Mouse (Mus musculus): ENCODE measurements around the gene Gng13. TPM values are rescaled to one million over a fixed set of nuclear protein-coding genes. Genes with fewer than 3 reads are reported as not detected.
A peak's percentile ranks its signal among the peaks of the same experiment; 100 is the strongest.

Gene Gng13
- polyA plus RNA-seq, 1 experiment from 2014 or later, result 0.40 TPM

- Histone ChIP-seq H3K4me3 (ENCODE audit: low read length) (no peak overlapping the region), H3K27me3 (ENCODE audit: insufficient read depth, low read length) (no peaks in the 10 kb centered on the region), H3K4me2 (replicated peaks; ENCODE audit: low read depth, low read length) (no peak overlapping the region), H3K9ac (replicated peaks; ENCODE audit: low read length) (no peak overlapping the region), H3K4me1 (ENCODE audit: insufficient read depth, low read length) (no peaks in the 10 kb centered on the region), H3K9me3 (ENCODE audit: low read length) (no peaks in the 10 kb centered on the region), H3K27ac (ENCODE audit: low read length) (no peak overlapping the region), H3K36me3 (ENCODE audit: insufficient read depth, low read length) (no peaks in the 10 kb centered on the region)
- no peak for ATAC-seq (ENCODE audit: low FRiP score, low TSS enrichment)
- 62% methylated on average over 9 of the region's 9 CpGs for WGBS
These were observed 16.0 kb upstream of the Gng13 start for GRCm38 (mm10) chr17:25700863-25701496.

- Histone ChIP-seq H3K9me3 (ENCODE audit: low read length) (0 out of 2 replicates have a peak, but pooled peaks cover 5% of the 10 kb centered on the region), H3K4me2 (replicated peaks; ENCODE audit: low read depth, low read length) (no peak overlapping the region), H3K27ac (ENCODE audit: low read length) (no peak overlapping the region), H3K4me3 (ENCODE audit: low read length) (no peak overlapping the region), H3K4me1 (ENCODE audit: insufficient read depth, low read length) (no peaks in the 10 kb centered on the region), H3K36me3 (ENCODE audit: insufficient read depth, low read length) (no peaks in the 10 kb centered on the region), H3K9ac (replicated peaks; ENCODE audit: low read length) (no peak overlapping the region), H3K27me3 (ENCODE audit: insufficient read depth, low read length) (no peaks in the 10 kb centered on the region)
- WGBS, result 90% methylated on average over 2 of the region's 2 CpGs
- no peak for ATAC-seq (ENCODE audit: low FRiP score, low TSS enrichment)
These were observed 7.0 kb upstream of the Gng13 start for GRCm38 (mm10) chr17:25709994-25710393.

GRCm38 (mm10) chr17:25711136-25711535 lies 5.8 kb upstream of the Gng13 start:
- Histone ChIP-seq H3K27me3 (ENCODE audit: insufficient read depth, low read length) (peaks cover 5% of the 10 kb centered on the region; the same call in 1 of the 2 replicates), H3K27ac (ENCODE audit: low read length) (no peak overlapping the region), H3K36me3 (ENCODE audit: insufficient read depth, low read length) (no peaks in the 10 kb centered on the region), H3K9me3 (ENCODE audit: low read length) (0 out of 2 replicates have a peak, but pooled peaks cover 5% of the 10 kb centered on the region), H3K9ac (replicated peaks; ENCODE audit: low read length) (no peak overlapping the region), H3K4me2 (replicated peaks; ENCODE audit: low read depth, low read length) (no peak overlapping the region), H3K4me1 (ENCODE audit: insufficient read depth, low read length) (peaks cover 2% of the 10 kb centered on the region; the same call in 1 of the 2 replicates), H3K4me3 (ENCODE audit: low read length) (no peak overlapping the region)
- WGBS, result 77% methylated on average over 4 of the region's 4 CpGs
- ATAC-seq (ENCODE audit: low FRiP score, low TSS enrichment), result no peak

- H3K4me2 ChIP-seq (replicated peaks; ENCODE audit: low read depth, low read length), result no peak overlapping the region
- peaks cover 15% of the 10 kb centered on the region for H3K4me1 ChIP-seq (ENCODE audit: insufficient read depth, low read length)
- ATAC-seq (ENCODE audit: low FRiP score, low TSS enrichment), result no peak
- peaks cover 18% of the 10 kb centered on the region for H3K27me3 ChIP-seq (ENCODE audit: insufficient read depth, low read length)
- 65% methylated on average over 3 of the region's 3 CpGs for WGBS
- H3K9me3 ChIP-seq (ENCODE audit: low read length), result no peaks in the 10 kb centered on the region
- no peak overlapping the region for H3K27ac ChIP-seq (ENCODE audit: low read length)
- peaks cover 13% of the 10 kb centered on the region for H3K36me3 ChIP-seq (ENCODE audit: insufficient read depth, low read length)
- H3K4me3 ChIP-seq (ENCODE audit: low read length), result no peak overlapping the region
- no peak overlapping the region for H3K9ac ChIP-seq (replicated peaks; ENCODE audit: low read length)
These were observed 1.3 kb upstream of the Gng13 start for GRCm38 (mm10) chr17:25715627-25716026.

GRCm38 (mm10) chr17:25716130-25716529 lies 841 bp upstream of the Gng13 start:
- 8% methylated on average over 6 of the region's 6 CpGs for WGBS
- no peak overlapping the region for H3K4me2 ChIP-seq (replicated peaks; ENCODE audit: low read depth, low read length)

GRCm38 (mm10) chr17:25717691-25718090 lies 720 bp downstream of the Gng13 start:
- H3K4me3 ChIP-seq (ENCODE audit: low read length), result peak overlapping the region; percentile 44
- peaks cover 27% of the 10 kb centered on the region for H3K36me3 ChIP-seq (ENCODE audit: insufficient read depth, low read length)
- peak overlapping the region; percentile 61 for H3K9ac ChIP-seq (replicated peaks; ENCODE audit: low read length)
- ATAC-seq (ENCODE audit: low FRiP score, low TSS enrichment), result peak; percentile 27; the same call in 1 of the 2 replicates
- 11% methylated on average over 6 of the region's 6 CpGs for WGBS
- H3K27me3 ChIP-seq (ENCODE audit: insufficient read depth, low read length), result peaks cover 18% of the 10 kb centered on the region
- no peaks in the 10 kb centered on the region for H3K9me3 ChIP-seq (ENCODE audit: low read length)
- H3K4me2 ChIP-seq (replicated peaks; ENCODE audit: low read depth, low read length), result peak overlapping the region; percentile 66
- peaks cover 15% of the 10 kb centered on the region for H3K4me1 ChIP-seq (ENCODE audit: insufficient read depth, low read length)
- H3K27ac ChIP-seq (ENCODE audit: low read length), result no peak overlapping the region

More at GRCm38 (mm10) chr17:25716130-25716529, 841 bp upstream of the Gng13 start:
- no peak for ATAC-seq (ENCODE audit: low FRiP score, low TSS enrichment)
- H3K4me1 ChIP-seq (ENCODE audit: insufficient read depth, low read length), result peaks cover 15% of the 10 kb centered on the region
- no peak overlapping the region for H3K27ac ChIP-seq (ENCODE audit: low read length)
- H3K27me3 ChIP-seq (ENCODE audit: insufficient read depth, low read length), result peaks cover 18% of the 10 kb centered on the region
- H3K36me3 ChIP-seq (ENCODE audit: insufficient read depth, low read length), result peaks cover 19% of the 10 kb centered on the region
- H3K9me3 ChIP-seq (ENCODE audit: low read length), result no peaks in the 10 kb centered on the region
- no peak overlapping the region for H3K9ac ChIP-seq (replicated peaks; ENCODE audit: low read length)
- no peak overlapping the region for H3K4me3 ChIP-seq (ENCODE audit: low read length)

GRCm38 (mm10) chr17:25721476-25721875 lies 4.5 kb downstream of the Gng13 start:
- peaks cover 17% of the 10 kb centered on the region for H3K4me1 ChIP-seq (ENCODE audit: insufficient read depth, low read length)
- H3K36me3 ChIP-seq (ENCODE audit: insufficient read depth, low read length), result peaks cover 33% of the 10 kb centered on the region
- no peak overlapping the region for H3K9ac ChIP-seq (replicated peaks; ENCODE audit: low read length)
- H3K9me3 ChIP-seq (ENCODE audit: low read length), result no peaks in the 10 kb centered on the region
- 92% methylated on average over 5 of the region's 5 CpGs for WGBS
- ATAC-seq (ENCODE audit: low FRiP score, low TSS enrichment), result no peak
- no peak overlapping the region for H3K4me3 ChIP-seq (ENCODE audit: low read length)
- no peak overlapping the region for H3K27ac ChIP-seq (ENCODE audit: low read length)
- peaks cover 12% of the 10 kb centered on the region for H3K27me3 ChIP-seq (ENCODE audit: insufficient read depth, low read length)
- H3K4me2 ChIP-seq (replicated peaks; ENCODE audit: low read depth, low read length), result no peak overlapping the region

GRCm38 (mm10) chr17:25723470-25723869 lies 6.5 kb downstream of the Gng13 start:
- Histone ChIP-seq H3K4me1 (ENCODE audit: insufficient read depth, low read length) (peaks cover 17% of the 10 kb centered on the region), H3K27ac (ENCODE audit: low read length) (no peak overlapping the region), H3K9me3 (ENCODE audit: low read length) (no peaks in the 10 kb centered on the region), H3K36me3 (ENCODE audit: insufficient read depth, low read length) (peaks cover 33% of the 10 kb centered on the region), H3K4me2 (replicated peaks; ENCODE audit: low read depth, low read length) (no peak overlapping the region), H3K4me3 (ENCODE audit: low read length) (no peak overlapping the region), H3K27me3 (ENCODE audit: insufficient read depth, low read length) (no peaks in the 10 kb centered on the region; the same call in 1 of the 2 replicates), H3K9ac (replicated peaks; ENCODE audit: low read length) (no peak overlapping the region)
- no peak for ATAC-seq (ENCODE audit: low FRiP score, low TSS enrichment)
- WGBS, result 94% methylated on average over 19 of the region's 19 CpGs

GRCm38 (mm10) chr17:25723919-25724318 lies 6.9 kb downstream of the Gng13 start:
- Histone ChIP-seq H3K4me1 (ENCODE audit: insufficient read depth, low read length) (peaks cover 19% of the 10 kb centered on the region), H3K9ac (replicated peaks; ENCODE audit: low read length) (no peak overlapping the region), H3K9me3 (ENCODE audit: low read length) (no peaks in the 10 kb centered on the region), H3K4me3 (ENCODE audit: low read length) (no peak overlapping the region), H3K36me3 (ENCODE audit: insufficient read depth, low read length) (peaks cover 33% of the 10 kb centered on the region), H3K27me3 (ENCODE audit: insufficient read depth, low read length) (no peaks in the 10 kb centered on the region), H3K4me2 (replicated peaks; ENCODE audit: low read depth, low read length) (no peak overlapping the region), H3K27ac (ENCODE audit: low read length) (no peak overlapping the region)
- no peak for ATAC-seq (ENCODE audit: low FRiP score, low TSS enrichment)
- 80% methylated on average over 7 of the region's 7 CpGs for WGBS

- H3K4me1 ChIP-seq (ENCODE audit: insufficient read depth, low read length), result peaks cover 19% of the 10 kb centered on the region
- H3K27ac ChIP-seq (ENCODE audit: low read length), result no peak overlapping the region
- no peak overlapping the region for H3K4me3 ChIP-seq (ENCODE audit: low read length)
- WGBS, result 83% methylated on average over 6 of the region's 6 CpGs
- no peaks in the 10 kb centered on the region for H3K27me3 ChIP-seq (ENCODE audit: insufficient read depth, low read length)
- H3K9ac ChIP-seq (replicated peaks; ENCODE audit: low read length), result 0 out of 2 replicates have a peak overlapping the region, but pooled peaks have one; percentile 14
- no peak overlapping the region for H3K4me2 ChIP-seq (replicated peaks; ENCODE audit: low read depth, low read length)
- H3K9me3 ChIP-seq (ENCODE audit: low read length), result no peaks in the 10 kb centered on the region
- H3K36me3 ChIP-seq (ENCODE audit: insufficient read depth, low read length), result peaks cover 26% of the 10 kb centered on the region
- ATAC-seq (ENCODE audit: low FRiP score, low TSS enrichment), result no peak
These were observed 8.3 kb downstream of the Gng13 start for GRCm38 (mm10) chr17:25725264-25725663.

All from kidney, embryonic 16.5 days (tissue).